11 mouse cellular contexts compared by ENCODE assay signal in the genomic region with DNA sequence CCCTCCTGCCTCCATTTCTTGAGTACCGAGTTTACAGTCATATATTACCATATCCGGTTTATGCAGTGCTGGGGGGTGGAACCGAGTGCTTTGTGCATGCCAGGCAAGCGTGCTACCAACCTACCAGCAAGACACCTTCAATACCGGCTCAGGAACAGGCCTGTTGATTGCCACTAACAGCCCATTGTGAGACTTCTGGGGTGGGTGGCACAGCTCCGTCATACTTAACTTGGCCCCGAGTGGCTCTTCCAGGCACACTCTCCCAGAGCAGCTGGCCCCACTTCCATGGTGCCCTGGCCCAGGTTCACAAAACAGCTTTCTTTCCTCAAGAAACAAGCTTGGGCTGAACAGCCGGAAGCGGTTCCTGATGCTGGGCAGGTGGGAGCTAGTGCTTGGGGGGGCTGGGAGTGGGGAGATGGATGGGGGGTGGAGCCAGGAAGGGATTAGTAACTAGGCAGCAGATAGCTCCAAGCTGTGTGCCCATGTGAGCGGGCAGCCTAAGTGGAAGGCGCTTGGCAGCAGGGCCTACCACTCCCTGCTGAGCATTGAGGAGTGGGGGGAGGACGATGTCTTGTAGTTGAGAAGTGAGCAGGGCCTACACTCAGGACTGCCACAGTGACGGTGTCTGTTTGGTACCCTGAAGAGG. TPM values are rescaled to one million over a fixed set of nuclear protein-coding genes. Genes with fewer than 3 reads are reported as not detected.
DNase-seq lines count a peak whose midpoint lies in the region; ATAC-seq and TF ChIP-seq lines count a peak whose summit lies in the region.
"Had no signal": no experiment of that assay in that cellular context is flagged by ENCODE, and none has a peak within 500 bp of the region (broad histone marks: within the 10 kb centered on the region; RNA-seq: fewer than 3 reads in every experiment).

No protein-coding gene starts in this region.

- peaks cover under 1% of the 10 kb centered on the region; the same call in 1 of the 2 replicates for H3K9me3 ChIP-seq in hindbrain, embryonic 12.5 days (replicated peaks)
- H3K9me3 ChIP-seq in hindbrain, embryonic 11.5 days (ENCODE audit: control insufficient read depth, low read length) = no peaks in the 10 kb centered on the region
- no peaks in the 10 kb centered on the region for H3K9me3 ChIP-seq in hindbrain, embryonic 15.5 days
- H3K9me3 ChIP-seq in midbrain, embryonic 16.5 days (replicated peaks; ENCODE audit: control insufficient read depth, low read length, poor library complexity, severe bottlenecking) = no peaks in the 10 kb centered on the region
- H3K9me3 ChIP-seq in intestine, postnatal 0 days (ENCODE audit: control insufficient read depth) = no peaks in the 10 kb centered on the region

- H3K27ac ChIP-seq in hindbrain, embryonic 12.5 days = peak overlapping the region; percentile 57
- no peak overlapping the region for H3K27ac ChIP-seq in hindbrain, embryonic 11.5 days (ENCODE audit: low read depth, low read length)
- H3K27ac ChIP-seq in hindbrain, embryonic 15.5 days (replicated peaks) = peak overlapping the region; percentile 71
- peak overlapping the region; percentile 47 for H3K27ac ChIP-seq in midbrain, embryonic 16.5 days (ENCODE audit: low read length)
- no peak overlapping the region for H3K27ac ChIP-seq in intestine, postnatal 0 days (ENCODE audit: low read depth, low read length)
- H3K27ac ChIP-seq: liver, embryonic 14.5 days had no signal

- WGBS in hindbrain, embryonic 12.5 days = 74% methylated on average over 13 of the region's 13 CpGs
- WGBS in hindbrain, embryonic 11.5 days = 79% methylated on average over 13 of the region's 13 CpGs
- 52% methylated on average over 13 of the region's 13 CpGs for WGBS in hindbrain, embryonic 15.5 days
- 41% methylated on average over 13 of the region's 13 CpGs for WGBS in midbrain, embryonic 16.5 days
- WGBS in intestine, postnatal 0 days = 80% methylated on average over 13 of the region's 13 CpGs

- peaks cover 28% of the 10 kb centered on the region for H3K4me1 ChIP-seq in hindbrain, embryonic 12.5 days
- H3K4me1 ChIP-seq in hindbrain, embryonic 11.5 days (replicated peaks; ENCODE audit: control insufficient read depth, insufficient read depth, low read length) = no peaks in the 10 kb centered on the region
- H3K4me1 ChIP-seq in hindbrain, embryonic 15.5 days (replicated peaks) = peaks cover 23% of the 10 kb centered on the region
- H3K4me1 ChIP-seq in midbrain, embryonic 16.5 days (ENCODE audit: control insufficient read depth, insufficient read depth, low read length) = peaks cover 17% of the 10 kb centered on the region
- no peaks in the 10 kb centered on the region for H3K4me1 ChIP-seq in intestine, postnatal 0 days (replicated peaks; ENCODE audit: control insufficient read depth, insufficient read depth, low read length)

- no peak for TF ChIP-seq CTCF in intestine, postnatal 0 days (IDR thresholded peaks at IDR 0.05; ENCODE audit: low read depth)

- H3K4me3 ChIP-seq in hindbrain, embryonic 12.5 days = no peak overlapping the region
- no peak overlapping the region for H3K4me3 ChIP-seq in hindbrain, embryonic 11.5 days (ENCODE audit: low read depth, low read length)
- no peak overlapping the region for H3K4me3 ChIP-seq in hindbrain, embryonic 15.5 days
- H3K4me3 ChIP-seq in midbrain, embryonic 16.5 days (ENCODE audit: low read depth, low read length) = no peak overlapping the region
- H3K4me3 ChIP-seq in intestine, postnatal 0 days (ENCODE audit: low read depth, low read length) = no peak overlapping the region

- peak; percentile 29; the same call in 1 of the 2 replicates for ATAC-seq in hindbrain, embryonic 12.5 days (ENCODE audit: low FRiP score)
- ATAC-seq in hindbrain, embryonic 11.5 days (ENCODE audit: low FRiP score) = no peak
- peak; percentile 31 for ATAC-seq in hindbrain, embryonic 15.5 days (ENCODE audit: low FRiP score, low read depth)
- peak; percentile 66 for ATAC-seq in midbrain, embryonic 16.5 days
- ATAC-seq in intestine, postnatal 0 days = no peak

- DNase-seq in hindbrain, embryonic 11.5 days (ENCODE audit: low spot score) = no peak
- DNase-seq in cerebellum, adult 9-11 months = peak; percentile 62
- no peak for DNase-seq in lung, postnatal 36 days
- DNase-seq in thymus, postnatal 36 days = no peak

- H3K9ac ChIP-seq in hindbrain, embryonic 12.5 days = no peak overlapping the region
- H3K9ac ChIP-seq in hindbrain, embryonic 11.5 days (ENCODE audit: low read depth, low read length) = no peak overlapping the region
- no peak overlapping the region for H3K9ac ChIP-seq in hindbrain, embryonic 15.5 days
- no peak overlapping the region; the same call in 1 of the 2 replicates for H3K9ac ChIP-seq in midbrain, embryonic 16.5 days (ENCODE audit: low read depth, low read length)
- no peak overlapping the region for H3K9ac ChIP-seq in intestine, postnatal 0 days (ENCODE audit: low read depth, low read length)
- H3K9ac ChIP-seq: liver, embryonic 14.5 days had no signal

- no peak overlapping the region for H3K4me2 ChIP-seq in hindbrain, embryonic 12.5 days (replicated peaks)
- H3K4me2 ChIP-seq in hindbrain, embryonic 11.5 days (replicated peaks; ENCODE audit: low read depth, low read length) = no peak overlapping the region
- H3K4me2 ChIP-seq in hindbrain, embryonic 15.5 days = no peak overlapping the region
- H3K4me2 ChIP-seq in midbrain, embryonic 16.5 days (ENCODE audit: low read length) = no peak overlapping the region
- H3K4me2 ChIP-seq in intestine, postnatal 0 days (replicated peaks; ENCODE audit: low read depth) = no peak overlapping the region

- H3K36me3 ChIP-seq in hindbrain, embryonic 12.5 days = peaks cover 40% of the 10 kb centered on the region
- peaks cover 4% of the 10 kb centered on the region; the same call in 1 of the 2 replicates for H3K36me3 ChIP-seq in hindbrain, embryonic 11.5 days (ENCODE audit: control insufficient read depth, insufficient read depth, low read length)
- H3K36me3 ChIP-seq in hindbrain, embryonic 15.5 days = peaks cover 26% of the 10 kb centered on the region
- H3K36me3 ChIP-seq in midbrain, embryonic 16.5 days (ENCODE audit: control insufficient read depth, insufficient read depth, low read length) = peaks cover 13% of the 10 kb centered on the region; the same call in 1 of the 2 replicates
- peaks cover 18% of the 10 kb centered on the region; the same call in 1 of the 2 replicates for H3K36me3 ChIP-seq in intestine, postnatal 0 days (ENCODE audit: control insufficient read depth, insufficient read depth)

- H3K27me3 ChIP-seq in hindbrain, embryonic 12.5 days = no peaks in the 10 kb centered on the region
- no peaks in the 10 kb centered on the region for H3K27me3 ChIP-seq in hindbrain, embryonic 11.5 days (ENCODE audit: control insufficient read depth, insufficient read depth, low read length)
- no peaks in the 10 kb centered on the region for H3K27me3 ChIP-seq in hindbrain, embryonic 15.5 days
- no peaks in the 10 kb centered on the region for H3K27me3 ChIP-seq in midbrain, embryonic 16.5 days (ENCODE audit: control insufficient read depth, insufficient read depth, low read depth, low read length)
- H3K27me3 ChIP-seq in intestine, postnatal 0 days (replicated peaks; ENCODE audit: control insufficient read depth, insufficient read depth, low read length) = no peaks in the 10 kb centered on the region

RNA-seq across cellular contexts. Expression of gene Lactbl1, which starts 29.6 kb away (rescaled TPM):
- polyA plus RNA-seq in hindbrain, embryonic 12.5 days (2016; fragmentation: Nextera tagmentation; extraction: Ambion mirVana) = 0.06 TPM in 1 of 2 replicates, not detected in the other
- polyA plus RNA-seq in hindbrain, embryonic 11.5 days (2014; fragmentation: Nextera tagmentation; extraction: Ambion mirVana) = not detected in 2 replicates
- 0.06 and 0.17 TPM in 2 replicates for polyA plus RNA-seq in hindbrain, embryonic 15.5 days (2015; fragmentation: Nextera tagmentation; extraction: Ambion mirVana)
- polyA plus RNA-seq in midbrain, embryonic 16.5 days (2015; fragmentation: Nextera tagmentation; extraction: Ambion mirVana) = 0.06 and 0.08 TPM in 2 replicates
- polyA plus RNA-seq in intestine, postnatal 0 days (2015; fragmentation: Nextera tagmentation; extraction: Ambion mirVana) = not detected in 2 replicates
- polyA plus RNA-seq: kidney, embryonic 16.5 days; liver, embryonic 14.5 days; neural tube, embryonic 11.5 days had no signal

RNA-seq across cellular contexts. Expression of gene Tex46, which starts 41.8 kb away (rescaled TPM):
- polyA plus RNA-seq in hindbrain, embryonic 12.5 days (2016; fragmentation: Nextera tagmentation; extraction: Ambion mirVana) = not detected in 2 replicates
- polyA plus RNA-seq in hindbrain, embryonic 11.5 days (2014; fragmentation: Nextera tagmentation; extraction: Ambion mirVana) = not detected in 2 replicates
- polyA plus RNA-seq in hindbrain, embryonic 15.5 days (2015; fragmentation: Nextera tagmentation; extraction: Ambion mirVana) = not detected in 2 replicates
- polyA plus RNA-seq in midbrain, embryonic 16.5 days (2015; fragmentation: Nextera tagmentation; extraction: Ambion mirVana) = not detected in 2 replicates
- not detected in 2 replicates for polyA plus RNA-seq in intestine, postnatal 0 days (2015; fragmentation: Nextera tagmentation; extraction: Ambion mirVana)
- polyA plus RNA-seq: kidney, embryonic 16.5 days; liver, embryonic 14.5 days; neural tube, embryonic 11.5 days had no signal

RNA-seq across cellular contexts. Expression of gene Kdm1a, which starts 49.5 kb away (rescaled TPM):
- 118 and 122 TPM in 2 replicates for polyA plus RNA-seq in hindbrain, embryonic 12.5 days (2016; fragmentation: Nextera tagmentation; extraction: Ambion mirVana)
- 91.7 and 102 TPM in 2 replicates for polyA plus RNA-seq in hindbrain, embryonic 11.5 days (2014; fragmentation: Nextera tagmentation; extraction: Ambion mirVana)
- polyA plus RNA-seq in hindbrain, embryonic 15.5 days (2015; fragmentation: Nextera tagmentation; extraction: Ambion mirVana) = 59.5 and 64.7 TPM in 2 replicates
- 59.4 and 61.4 TPM in 2 replicates for polyA plus RNA-seq in midbrain, embryonic 16.5 days (2015; fragmentation: Nextera tagmentation; extraction: Ambion mirVana)
- polyA plus RNA-seq in intestine, postnatal 0 days (2015; fragmentation: Nextera tagmentation; extraction: Ambion mirVana) = 16.4 and 16.5 TPM in 2 replicates

Comparison
In these comparisons a context has a peak if more than half of its experiments do, and no peak if none do; other contexts are left out.
1. ATAC-seq: peak in hindbrain, embryonic 12.5 days (single experiment), hindbrain, embryonic 15.5 days (single experiment) and midbrain, embryonic 16.5 days (single experiment); none in hindbrain, embryonic 11.5 days (single experiment) and intestine, postnatal 0 days (single experiment).
2. H3K27ac ChIP-seq: peak in hindbrain, embryonic 12.5 days (single experiment), hindbrain, embryonic 15.5 days (single experiment) and midbrain, embryonic 16.5 days (single experiment); none in hindbrain, embryonic 11.5 days (single experiment) and intestine, postnatal 0 days (single experiment).